Comparison of ENCODE assay signal across 17 mouse cellular contexts in the genomic region with DNA sequence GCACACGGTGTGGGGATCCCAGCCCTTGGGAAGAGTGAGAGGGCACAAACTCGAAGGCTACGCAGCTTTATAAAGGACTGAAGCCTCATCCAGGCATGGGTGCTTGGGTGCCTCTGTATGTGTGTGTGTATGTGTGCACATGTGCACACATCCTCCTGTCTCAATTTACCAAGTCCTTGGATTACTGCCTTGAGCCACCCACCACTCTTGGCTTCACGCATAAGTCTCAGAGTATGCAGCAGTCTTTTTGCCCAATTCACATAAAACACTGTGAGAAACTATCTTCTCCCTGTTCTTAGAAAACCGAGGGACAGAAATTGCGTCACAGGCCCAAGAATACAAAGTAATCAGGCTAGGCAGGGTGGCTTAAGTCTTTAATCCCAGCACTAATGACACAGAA.
A peak's percentile ranks its signal among the peaks of the same experiment; 100 is the strongest.
DNase-seq lines count a peak whose midpoint lies in the region.
"Had no signal": no experiment of that assay in that cellular context is flagged by ENCODE, and none has a peak within 500 bp of the region (broad histone marks: within the 10 kb centered on the region; RNA-seq: fewer than 3 reads in every experiment).

No protein-coding gene starts in this region.

- DNase-seq in layer of hippocampus, adult 9-11 months, result peak; percentile 42
- no peak for DNase-seq in layer of hippocampus, adult 9-10 months (ENCODE audit: low spot score)
- peak; percentile 63 for DNase-seq in right cerebral cortex, adult 18-20 months
- DNase-seq in right cerebral cortex, postnatal 4 days, result no peak
- DNase-seq in right cerebral cortex, postnatal 10 days (ENCODE audit: low spot score in 2 of 2), result peak; percentile 72 to 75
- DNase-seq in telencephalon, adult 2 months (ENCODE audit: low read depth, low spot score), result peak; percentile 64
- DNase-seq in testis, postnatal 14 days (ENCODE audit: low spot score), result no peak
- no peak for DNase-seq in ovary, postnatal 10 days (ENCODE audit: low spot score)
- DNase-seq: adrenal gland, adult 2 months; cerebellum, adult 11 months; cerebellum, adult 8-10 months; cerebellum, postnatal 14 days; embryo, embryonic 11 days; gastrocnemius, postnatal 36 days; heart, adult 18-20 months; heart, postnatal 10 days; heart, postnatal 4 days had no signal

Comparison
In these comparisons a context has a peak if more than half of its experiments do, and no peak if none do; other contexts are left out.
1. DNase-seq: peak in layer of hippocampus, adult 9-11 months (single experiment), right cerebral cortex, adult 18-20 months (single experiment), right cerebral cortex, postnatal 10 days (2 of 2) and telencephalon, adult 2 months (single experiment); none in layer of hippocampus, adult 9-10 months (single experiment), right cerebral cortex, postnatal 4 days (single experiment), testis, postnatal 14 days (single experiment) and ovary, postnatal 10 days (single experiment).